Mouse (Mus musculus): Measurements from ENCODE around the gene Abhd11. TPM values are rescaled to one million over a fixed set of nuclear protein-coding genes. Genes with fewer than 3 reads are reported as not detected.

Gene Abhd11
- polyA plus RNA-seq (2021; fragmentation: Nextera tagmentation), result 45.6 and 48.8 TPM in 2 replicates
- long read RNA-seq, experiment 1, transcript Abhd11-206 (5 exons, 1,473 nt), result major isoform, 27 of 59 reads
- long read RNA-seq, experiment 1, transcript Abhd11-201 (6 exons, 1,493 nt), result minor isoform, 26 of 59 reads
- long read RNA-seq, experiment 1, partial matches to known transcripts, result 2 of 59 reads
- long read RNA-seq, experiment 1, other reads (novel, unspliced or antisense), result 2 of 59 reads
- long read RNA-seq, experiment 2, transcript Abhd11-206 (5 exons, 1,473 nt), result minor isoform, 18 of 57 reads
- long read RNA-seq, experiment 2, transcript Abhd11-201 (6 exons, 1,493 nt), result major isoform, 29 of 57 reads
- long read RNA-seq, experiment 2, partial matches to known transcripts, result 5 of 57 reads
- long read RNA-seq, experiment 2, other reads (novel, unspliced or antisense), result 3 of 57 reads

GRCm38 (mm10) chr5:135008671-135009589, at the start of gene Abhd11:
TSS of gene Abhd11 (plus strand) at chr5:135009152.

GRCm38 (mm10) chr5:134985633-134986297, 23.2 kb upstream of the Abhd11 start, which contains the start of gene Cldn3:
TSS of gene Cldn3 (plus strand) at chr5:134986214.

GRCm38 (mm10) chr5:135023344-135024173, 14.6 kb downstream of the Abhd11 start, which contains the start of gene Stx1a:
TSS of gene Stx1a (plus strand) at chr5:135023482.

Other genes starting within 250 kb of the Abhd11 start
- gene Tmem270, start 102.4 kb upstream of the Abhd11 start, polyA plus RNA-seq (2021; fragmentation: Nextera tagmentation), result not detected in 2 replicates
- gene Cldn13, start 93.6 kb upstream of the Abhd11 start, polyA plus RNA-seq (2021; fragmentation: Nextera tagmentation), result not detected in 2 replicates
- gene Mettl27, start 76.8 kb upstream of the Abhd11 start, polyA plus RNA-seq (2021; fragmentation: Nextera tagmentation), result 6.6 and 7.4 TPM in 2 replicates
- not detected in 2 replicates for gene Cldn4, start 62.2 kb upstream of the Abhd11 start, polyA plus RNA-seq (2021; fragmentation: Nextera tagmentation)
- gene Cldn3, start 22.9 kb upstream of the Abhd11 start, polyA plus RNA-seq (2021; fragmentation: Nextera tagmentation), result 0.85 and 1.2 TPM in 2 replicates
- gene Stx1a, start 14.3 kb downstream of the Abhd11 start, polyA plus RNA-seq (2021; fragmentation: Nextera tagmentation), result 244 and 306 TPM in 2 replicates
- 77.9 and 78.6 TPM in 2 replicates for gene Dnajc30, start 55.0 kb downstream of the Abhd11 start, polyA plus RNA-seq (2021; fragmentation: Nextera tagmentation)
- gene Bud23, start 55.8 kb downstream of the Abhd11 start, polyA plus RNA-seq (2021; fragmentation: Nextera tagmentation), result 46.3 and 50.4 TPM in 2 replicates
- gene Vps37d, start 69.1 kb downstream of the Abhd11 start, polyA plus RNA-seq (2021; fragmentation: Nextera tagmentation), result 1.9 and 8.2 TPM in 2 replicates
- 0.31 and 0.50 TPM in 2 replicates for gene Mlxipl, start 80.7 kb downstream of the Abhd11 start, polyA plus RNA-seq (2021; fragmentation: Nextera tagmentation)
- 15.9 and 17.1 TPM in 2 replicates for gene Tbl2, start 140.5 kb downstream of the Abhd11 start, polyA plus RNA-seq (2021; fragmentation: Nextera tagmentation)
- gene Bcl7b, start 159.1 kb downstream of the Abhd11 start, polyA plus RNA-seq (2021; fragmentation: Nextera tagmentation), result 87.3 and 94.7 TPM in 2 replicates
- 8.8 and 11.9 TPM in 2 replicates for gene Baz1b, start 178.1 kb downstream of the Abhd11 start, polyA plus RNA-seq (2021; fragmentation: Nextera tagmentation)
- 1.5 and 6.5 TPM in 2 replicates for gene Fzd9, start 242.1 kb downstream of the Abhd11 start, polyA plus RNA-seq (2021; fragmentation: Nextera tagmentation)